Mouse (Mus musculus) left cerebral cortex, adult 9 months (tissue): ENCODE data around the gene Gp2.

Experiments used
- DNase-seq, 2 experiments: peaks; one replicate each; pipeline ENCODE4 v3.0.0; 2022; ENCODE audit warnings: low spot score in 2 of 2

Gene Gp2

DNA sequence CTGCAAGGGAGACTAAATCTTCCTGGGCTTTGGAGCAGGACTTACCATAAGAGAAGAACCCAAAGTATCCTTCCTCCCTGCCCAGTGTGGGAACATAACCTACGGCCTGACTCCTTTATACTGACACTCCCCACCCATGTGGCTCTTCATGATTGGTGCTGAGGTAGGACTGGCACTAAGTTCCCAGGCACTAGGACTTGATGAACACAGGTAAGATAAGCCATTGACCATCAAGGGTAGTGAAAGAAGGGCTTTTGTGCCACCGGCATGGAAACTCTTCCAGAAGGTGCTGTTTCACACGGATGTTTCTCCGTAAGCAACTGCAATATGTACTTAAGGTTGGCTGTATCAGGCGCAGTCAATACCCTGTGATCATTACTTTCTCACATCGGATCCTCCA is at the start of gene Gp2:
Gene Gp2, minus strand, starts transcription at position 101 of the 400 bp plus-strand sequence.
- no peak for DNase-seq

DNA sequence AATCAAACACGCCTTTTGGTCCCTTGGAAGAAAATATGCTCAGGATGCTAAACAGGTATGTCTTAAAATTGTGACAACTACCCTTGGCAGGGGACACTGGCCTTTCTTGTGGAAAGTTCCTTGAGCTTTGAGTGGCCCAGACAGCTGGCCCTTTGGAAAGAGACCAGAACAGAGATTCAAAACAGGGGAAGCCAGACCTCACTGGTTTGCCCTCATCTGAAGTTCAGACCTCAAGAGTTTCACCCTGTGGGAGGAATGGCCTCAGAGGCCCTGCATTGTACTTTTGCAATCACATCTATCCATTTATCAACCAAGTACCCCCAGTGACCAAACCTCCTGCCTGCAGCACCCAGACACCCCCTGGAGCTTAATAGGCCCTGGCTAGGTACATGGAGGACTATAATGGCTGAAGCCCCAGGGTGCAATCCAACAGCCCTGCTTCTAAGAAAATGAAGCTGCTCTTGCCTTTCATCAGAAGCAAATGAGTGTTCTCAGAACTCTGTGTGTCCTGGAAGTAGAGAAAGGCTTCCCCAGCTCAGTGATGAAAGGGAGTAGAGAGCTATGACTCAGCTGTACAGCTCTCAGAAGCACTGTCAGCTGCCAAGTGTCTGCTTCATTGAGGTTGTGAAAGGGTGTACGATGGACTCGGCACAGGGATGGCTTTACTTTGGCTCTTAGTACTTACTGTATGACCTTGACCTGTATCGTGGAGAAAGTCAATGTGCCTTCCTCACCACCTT is 31.1 kb upstream of the Gp2 start:
- peak in 1 of 2 experiments; percentile 2 for DNase-seq

DNA sequence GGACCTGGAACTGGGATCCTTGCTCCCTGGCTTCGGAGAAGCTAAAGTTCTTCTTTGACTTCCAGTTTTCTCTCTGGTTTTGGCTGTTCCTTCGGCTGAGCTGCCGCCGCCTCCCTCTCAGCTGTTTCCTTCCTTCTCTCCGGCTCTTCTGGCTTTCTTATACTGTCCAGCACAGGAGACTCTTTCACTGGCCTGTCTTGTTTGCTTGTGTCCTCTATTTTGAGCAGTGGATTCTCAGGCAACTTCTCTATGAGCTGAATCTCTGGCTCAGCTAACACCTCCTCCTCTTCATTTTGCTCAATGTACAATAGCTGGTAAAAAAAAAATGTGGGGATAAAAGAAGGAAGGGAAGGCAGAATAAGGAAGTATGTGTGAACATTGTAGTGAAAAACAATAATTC is 27.6 kb upstream of the Gp2 start:
- peak in 1 of 2 experiments; percentile 10 for DNase-seq

DNA sequence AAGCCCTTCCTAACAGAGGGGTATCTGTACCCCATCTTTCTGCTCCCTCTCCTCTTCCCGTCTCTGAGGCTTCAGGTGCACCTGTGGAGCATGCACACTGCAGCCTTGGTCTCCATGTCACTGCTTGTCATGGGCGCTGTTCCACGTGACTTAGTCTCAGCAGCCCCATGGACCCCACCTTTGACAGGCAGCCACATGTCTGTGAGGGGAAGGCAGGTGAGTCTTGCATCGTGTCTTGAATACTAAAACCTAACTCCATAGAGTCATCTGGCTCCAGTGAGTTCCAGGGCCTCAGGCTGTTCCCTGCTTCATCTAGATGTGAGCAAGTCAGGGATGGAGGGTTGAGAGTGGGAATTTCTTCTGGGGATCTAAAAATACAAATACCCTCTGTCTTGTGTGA is 25.1 kb upstream of the Gp2 start:
- DNase-seq = no peak

DNA sequence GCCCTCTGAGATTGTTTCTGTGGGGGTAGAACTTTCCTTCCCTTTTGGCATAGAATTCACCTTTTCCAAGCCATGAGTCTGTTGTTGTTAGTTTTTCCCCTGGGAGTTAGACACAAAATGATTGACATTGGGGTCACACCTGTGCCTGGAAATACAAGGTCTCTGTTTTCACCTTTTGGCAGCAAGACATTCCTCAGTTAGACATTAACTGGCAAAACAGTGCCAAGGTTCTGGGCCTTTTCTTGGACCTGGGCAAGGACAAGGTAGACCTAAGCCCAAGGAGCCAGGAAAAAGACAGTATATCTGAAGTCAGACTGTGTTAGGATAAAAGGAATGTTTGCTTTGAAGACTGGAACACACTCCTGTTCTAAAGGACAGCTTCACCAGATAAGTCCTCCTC is 20.2 kb upstream of the Gp2 start, which contains the start of gene Umod:
Gene Umod, minus strand, starts transcription at position 27 of the 400 bp plus-strand sequence.
- DNase-seq = no peak

DNA sequence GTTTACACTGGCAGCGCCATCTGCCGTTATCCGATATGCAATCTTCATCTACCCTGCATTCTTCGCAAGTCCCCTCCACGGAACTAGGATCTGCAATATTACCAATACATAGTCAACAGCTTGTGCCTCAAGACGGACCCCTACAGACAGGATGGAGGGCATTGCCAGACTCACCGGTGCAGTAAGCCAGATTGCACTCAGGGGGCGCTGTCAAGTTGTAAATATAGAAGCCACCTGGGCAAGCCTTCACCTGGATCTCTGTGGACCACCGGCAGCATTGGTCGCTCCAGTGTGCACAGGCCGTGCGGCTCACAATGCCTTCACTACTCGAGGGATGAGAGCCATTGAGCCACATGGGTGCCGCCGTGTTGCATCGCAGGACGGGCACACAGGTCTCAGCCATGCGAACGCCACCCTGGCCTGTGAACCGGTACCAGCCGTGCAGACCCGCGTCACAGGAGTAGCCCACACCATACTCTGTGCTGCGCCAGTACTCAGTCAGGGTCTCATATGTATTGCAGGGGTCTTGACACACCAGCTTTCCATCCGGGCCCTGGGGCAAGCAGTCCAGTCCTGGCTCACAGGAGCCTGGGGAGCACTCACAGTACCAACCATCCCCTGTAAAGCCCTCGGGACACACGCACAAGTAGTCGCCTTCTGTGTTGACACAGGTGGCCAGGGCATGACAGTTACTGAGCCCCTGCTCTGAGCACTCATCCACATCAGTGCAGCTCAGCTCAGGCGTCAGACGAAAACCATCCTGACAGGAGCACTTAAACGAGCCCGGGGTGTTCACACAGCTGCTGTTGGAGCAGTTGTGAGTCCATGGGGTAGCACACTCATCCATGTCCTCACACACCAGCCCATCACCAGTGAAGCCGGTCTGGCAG is 17.7 kb upstream of the Gp2 start:
- DNase-seq = no peak

DNA sequence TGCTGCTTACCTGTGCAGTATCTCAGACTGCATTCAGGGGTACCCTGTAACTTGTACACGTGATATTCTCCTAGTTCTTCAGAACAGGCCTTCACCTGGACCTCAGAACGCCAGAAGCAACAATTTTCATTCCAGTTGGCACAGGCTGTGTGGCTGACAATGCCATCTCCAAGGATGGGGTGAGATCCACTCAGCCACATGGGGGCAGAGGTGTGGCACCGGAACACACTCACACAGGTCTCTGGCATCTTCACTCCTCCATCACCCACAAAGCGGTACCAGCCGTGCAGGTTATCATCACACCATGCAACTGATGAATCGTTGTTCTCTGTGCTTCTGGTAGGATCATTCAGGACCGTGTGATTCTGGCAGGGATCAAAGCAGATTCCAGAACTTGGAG is 4.9 kb downstream of the Gp2 start:
- no peak for DNase-seq

DNA sequence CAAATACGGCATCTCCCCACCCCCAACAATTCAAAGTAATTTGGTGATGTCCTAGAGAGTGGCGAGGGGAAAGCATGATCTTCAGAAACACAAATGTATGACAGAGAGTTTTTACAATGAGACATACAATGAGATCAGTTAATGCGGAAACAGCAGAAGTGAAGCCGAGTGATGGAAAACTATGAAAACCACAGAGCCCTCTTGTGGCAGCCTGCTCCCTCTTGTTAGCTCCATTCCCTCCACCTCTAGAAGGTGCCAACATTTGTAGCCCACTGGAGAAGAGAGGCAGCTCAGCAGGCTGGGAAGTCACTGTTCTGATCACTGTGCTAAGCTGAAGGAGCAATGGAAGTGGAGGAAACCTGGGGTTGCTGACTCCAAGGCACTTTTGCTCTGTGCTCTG is 15.2 kb downstream of the Gp2 start:
- DNase-seq = peak in 1 of 2 experiments; percentile 25

DNA sequence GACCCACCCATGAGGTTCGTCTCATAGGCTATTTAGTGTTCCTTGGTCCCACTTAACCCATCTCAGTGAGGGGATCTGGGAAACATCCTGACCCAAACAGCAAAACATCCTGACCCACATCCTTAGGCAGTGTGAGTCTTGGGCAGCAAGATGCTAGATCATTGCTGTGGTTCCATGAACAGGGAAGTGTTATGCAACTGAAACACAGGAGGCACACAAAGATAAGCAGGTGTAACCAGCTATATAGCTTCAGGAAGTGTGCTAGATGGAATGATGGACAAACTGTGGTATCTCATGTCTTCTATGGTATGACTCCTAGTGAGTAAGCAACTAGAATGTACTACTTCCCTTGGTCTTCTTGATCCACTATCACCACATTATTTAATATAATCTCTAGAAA is 17.1 kb downstream of the Gp2 start:
- DNase-seq = no peak

DNA sequence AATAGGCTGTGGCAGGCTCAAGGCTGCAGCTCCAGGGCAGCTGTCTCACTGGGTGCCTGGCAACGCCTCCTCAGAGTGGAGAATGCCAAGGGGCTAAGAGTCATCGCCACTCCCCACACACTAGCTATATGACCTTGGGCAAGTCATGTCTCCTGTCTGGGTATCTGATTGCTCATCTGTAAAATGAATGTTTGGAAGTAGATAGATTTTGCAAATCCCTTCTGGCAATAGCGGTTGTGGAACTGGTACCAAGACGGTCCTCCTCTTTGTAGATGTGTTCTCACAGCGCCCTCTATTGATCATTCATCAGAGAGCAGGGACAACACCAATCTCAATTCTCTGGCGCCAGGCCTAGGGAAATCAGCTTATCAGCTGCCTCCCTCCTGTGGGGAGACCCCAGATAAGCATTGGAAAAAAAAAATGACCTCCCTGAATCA is 31.9 kb downstream of the Gp2 start:
- DNase-seq = peak; percentile 25 to 78

DNA sequence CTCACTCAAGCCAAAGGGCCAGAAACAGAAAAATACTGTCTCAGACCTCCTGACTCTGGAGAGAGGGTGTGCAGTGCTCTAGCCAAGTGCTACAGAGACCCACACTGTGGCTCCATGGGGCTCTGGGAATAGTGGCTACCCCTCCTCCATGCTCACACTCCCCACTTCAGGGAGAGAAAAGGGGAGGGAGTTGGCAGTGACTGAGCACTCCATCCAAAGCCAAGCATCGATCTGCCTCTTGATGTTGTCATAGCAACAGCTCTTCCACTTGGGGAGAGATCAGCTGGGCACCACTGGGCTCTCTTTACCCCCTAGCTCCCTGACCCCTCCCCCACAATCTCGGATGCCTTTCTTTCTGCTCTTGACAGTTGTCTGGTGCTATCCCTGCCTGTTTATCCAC is 38.4 kb downstream of the Gp2 start:
- DNase-seq = no peak

DNA sequence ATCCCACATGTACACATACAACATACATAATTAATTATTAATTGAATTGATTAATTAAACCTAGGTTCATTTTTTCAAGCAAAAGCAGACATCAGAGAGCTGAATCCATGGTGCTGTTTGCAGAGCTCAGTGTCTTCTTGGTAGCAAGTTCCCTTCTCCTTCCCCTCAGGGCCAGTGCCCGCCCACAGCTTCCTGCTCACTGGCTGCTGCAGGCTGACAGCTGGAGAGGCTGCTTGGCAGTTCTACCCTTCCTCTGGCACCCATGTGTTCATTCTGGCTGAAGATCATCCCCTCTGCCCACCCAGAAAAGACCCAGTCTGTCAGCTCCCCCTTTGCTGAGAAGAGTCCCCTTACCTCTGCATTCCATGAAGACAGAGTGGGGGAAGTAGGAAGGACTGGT is 40.6 kb downstream of the Gp2 start:
- DNase-seq = no peak

DNA sequence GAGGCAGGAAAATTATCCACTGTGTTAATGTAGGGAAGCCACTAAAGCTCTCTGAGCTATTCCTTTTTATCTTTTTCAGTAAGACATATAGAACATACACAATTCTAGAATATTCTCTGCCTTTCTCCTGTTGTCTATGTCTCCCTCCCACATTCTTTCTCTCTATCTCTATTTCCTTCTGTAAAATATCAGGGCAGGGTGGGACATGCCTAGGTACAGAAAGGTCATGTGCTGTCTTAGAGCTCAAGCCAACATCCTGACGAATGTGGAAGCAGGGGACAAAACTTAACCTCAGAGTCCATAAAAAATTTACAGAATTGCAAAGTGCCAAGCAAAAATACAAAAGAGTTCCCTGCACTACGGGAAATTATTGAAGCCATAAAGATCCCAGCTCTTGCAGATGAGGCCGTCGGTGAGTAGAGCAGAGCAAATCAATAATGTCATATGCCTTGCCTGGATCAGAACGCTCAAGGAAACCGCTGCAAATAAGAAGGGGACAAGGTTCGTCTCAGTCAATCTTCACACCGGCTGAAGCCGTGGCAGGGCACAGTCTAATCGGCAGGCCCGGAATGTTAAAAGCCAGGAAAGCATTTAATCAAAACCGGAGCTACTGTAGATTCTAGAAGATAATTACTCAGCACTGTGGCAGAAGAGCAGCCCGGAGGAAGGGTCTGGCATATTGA is 64.9 kb downstream of the Gp2 start:
- no peak for DNase-seq
